Mouse (Mus musculus): ENCODE measurements at regions not wholly inside any gene's neighbourhood (a gene's known extent, or its start where the extent isn't known, plus 50 kb on each side); places are given as distances from the start of the nearest gene placed in this dataset.

GRCm38 (mm10) chr14:25301336-25302031, 157.5 kb upstream of the Zmiz1 start:
- DNase-seq (ENCODE audit: low spot score): no peak

GRCm38 (mm10) chr14:25304391-25304851, 154.6 kb upstream of the Zmiz1 start:
- peak; percentile 77 for DNase-seq (ENCODE audit: low spot score)

- no peak for DNase-seq (ENCODE audit: low spot score)
These were observed 152.8 kb upstream of the Zmiz1 start for GRCm38 (mm10) chr14:25306166-25306565.

GRCm38 (mm10) chr14:25306961-25307654, 151.9 kb upstream of the Zmiz1 start:
- no peak for DNase-seq (ENCODE audit: low spot score)

- no peak for DNase-seq (ENCODE audit: low spot score)
These were observed 150.9 kb upstream of the Zmiz1 start for GRCm38 (mm10) chr14:25308051-25308450.

GRCm38 (mm10) chr14:25310671-25311151, 148.3 kb upstream of the Zmiz1 start:
- DNase-seq (ENCODE audit: low spot score): peak; percentile 38

- no peak for DNase-seq (ENCODE audit: low spot score)
These were observed 147.5 kb upstream of the Zmiz1 start for GRCm38 (mm10) chr14:25311475-25311874.

GRCm38 (mm10) chr14:25312135-25312534, 146.8 kb upstream of the Zmiz1 start:
- peak; percentile 47 for DNase-seq (ENCODE audit: low spot score)

- DNase-seq (ENCODE audit: low spot score): no peak
These were observed 146.1 kb upstream of the Zmiz1 start for GRCm38 (mm10) chr14:25312814-25313426.

GRCm38 (mm10) chr14:25313693-25314240, 145.2 kb upstream of the Zmiz1 start:
- DNase-seq (ENCODE audit: low spot score): no peak

- DNase-seq (ENCODE audit: low spot score): no peak
These were observed 142.5 kb upstream of the Zmiz1 start for GRCm38 (mm10) chr14:25316491-25316890.

GRCm38 (mm10) chr14:25317680-25318471, 141.1 kb upstream of the Zmiz1 start:
- DNase-seq (ENCODE audit: low spot score): peak; percentile 69

GRCm38 (mm10) chr14:25318909-25319308, 140.1 kb upstream of the Zmiz1 start:
- no peak for DNase-seq (ENCODE audit: low spot score)

GRCm38 (mm10) chr14:25320141-25320540, 138.8 kb upstream of the Zmiz1 start:
- DNase-seq (ENCODE audit: low spot score): no peak

GRCm38 (mm10) chr14:25323542-25324484, 135.2 kb upstream of the Zmiz1 start:
- no peak for DNase-seq (ENCODE audit: low spot score)

- DNase-seq (ENCODE audit: low spot score): no peak
These were observed 133.1 kb upstream of the Zmiz1 start for GRCm38 (mm10) chr14:25325887-25326286.

- DNase-seq (ENCODE audit: low spot score): no peak
These were observed 130.8 kb upstream of the Zmiz1 start for GRCm38 (mm10) chr14:25328230-25328629.

GRCm38 (mm10) chr14:25334186-25334585, 124.8 kb upstream of the Zmiz1 start:
- DNase-seq (ENCODE audit: low spot score): no peak

GRCm38 (mm10) chr14:25336875-25337274, 122.1 kb upstream of the Zmiz1 start:
- no peak for DNase-seq (ENCODE audit: low spot score)

- no peak for DNase-seq (ENCODE audit: low spot score)
These were observed 120.5 kb upstream of the Zmiz1 start for GRCm38 (mm10) chr14:25338404-25339051.
